Mouse (Mus musculus): ENCODE results near the gene Cxcl9. TPM values are rescaled to one million over a fixed set of nuclear protein-coding genes. Genes with fewer than 3 reads are reported as not detected.

Cxcl9 gene
- polyA plus RNA-seq, 2 experiments: 0.94 to 4.1 TPM

- DNase-seq (ENCODE audit: low spot score) (no peak), ATAC-seq (ENCODE audit: low FRiP score, low read depth) (no peak)
- H3K9me3 ChIP-seq (ENCODE audit: control insufficient read depth, low read length): no peaks in the 10 kb centered on the region
- H3K27me3 ChIP-seq (ENCODE audit: control insufficient read depth, insufficient read depth, low read length): no peaks in the 10 kb centered on the region
- H3K9ac ChIP-seq (ENCODE audit: low read depth, low read length, severe bottlenecking): no peak overlapping the region
- H3K27ac ChIP-seq (replicated peaks; ENCODE audit: low read depth, low read length): no peak overlapping the region
- 66% methylated on average over 6 of the region's 6 CpGs for WGBS
- H3K36me3 ChIP-seq (ENCODE audit: control insufficient read depth, insufficient read depth, low read length): no peaks in the 10 kb centered on the region
- H3K4me2 ChIP-seq (replicated peaks; ENCODE audit: low read depth, low read length, severe bottlenecking): no peak overlapping the region
- no peak for TF ChIP-seq POLR2A (IDR thresholded peaks at IDR 0.05; ENCODE audit: borderline replicate concordance, extremely low read depth, insufficient read depth, insufficient read length)
- no peak overlapping the region for H3K4me3 ChIP-seq (replicated peaks; ENCODE audit: low read length)
- H3K4me1 ChIP-seq (ENCODE audit: control insufficient read depth, insufficient read depth, low read length): 0 out of 2 replicates have a peak, but pooled peaks cover 3% of the 10 kb centered on the region
Observed at GRCm38 (mm10) chr5:92366565-92366964, 38.7 kb upstream of the Cxcl9 start.

DNA sequence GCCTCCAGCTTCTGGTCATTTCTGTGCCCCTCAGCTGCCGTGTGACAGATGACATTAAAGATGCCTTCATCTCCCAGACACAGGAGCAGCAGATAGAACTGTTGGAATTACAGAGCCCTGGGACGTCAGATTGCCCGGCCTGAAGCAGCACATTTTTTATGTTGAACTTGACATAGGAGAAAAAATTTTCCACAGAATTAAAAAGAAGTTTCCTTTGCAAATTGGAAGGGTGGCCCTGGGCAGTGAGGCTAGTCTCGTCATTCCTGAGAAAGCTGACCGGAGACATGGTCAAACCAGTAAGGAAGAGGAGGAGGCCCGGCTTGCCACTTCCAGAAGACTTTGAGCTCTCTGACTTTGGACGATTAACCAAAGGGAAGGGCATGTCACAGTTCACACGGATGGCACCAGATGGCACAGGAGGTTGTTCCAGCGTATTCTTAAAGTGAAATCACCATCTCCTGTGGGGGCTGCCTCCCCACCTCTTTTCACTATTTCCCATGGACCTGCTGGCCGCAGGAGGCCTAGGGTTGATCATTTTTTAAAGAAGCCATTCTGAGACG, 37.3 kb upstream of the Cxcl9 start:
- H3K4me2 ChIP-seq (replicated peaks; ENCODE audit: low read depth, low read length, severe bottlenecking): no peak overlapping the region
- no peak overlapping the region for H3K4me3 ChIP-seq (replicated peaks; ENCODE audit: low read length)
- H3K36me3 ChIP-seq (ENCODE audit: control insufficient read depth, insufficient read depth, low read length): no peaks in the 10 kb centered on the region
- ATAC-seq (ENCODE audit: low FRiP score, low read depth) (no peak), DNase-seq (ENCODE audit: low spot score) (no peak)
- 66% methylated on average over 11 of the region's 11 CpGs for WGBS
- H3K9me3 ChIP-seq (ENCODE audit: control insufficient read depth, low read length): no peaks in the 10 kb centered on the region
- H3K9ac ChIP-seq (ENCODE audit: low read depth, low read length, severe bottlenecking): no peak overlapping the region
- H3K27ac ChIP-seq (replicated peaks; ENCODE audit: low read depth, low read length): no peak overlapping the region
- no peaks in the 10 kb centered on the region for H3K27me3 ChIP-seq (ENCODE audit: control insufficient read depth, insufficient read depth, low read length)
- TF ChIP-seq POLR2A (IDR thresholded peaks at IDR 0.05; ENCODE audit: borderline replicate concordance, extremely low read depth, insufficient read depth, insufficient read length): no peak
- 0 out of 2 replicates have a peak, but pooled peaks cover 3% of the 10 kb centered on the region for H3K4me1 ChIP-seq (ENCODE audit: control insufficient read depth, insufficient read depth, low read length)

- no peak overlapping the region for H3K27ac ChIP-seq (replicated peaks; ENCODE audit: low read depth, low read length)
- H3K27me3 ChIP-seq (ENCODE audit: control insufficient read depth, insufficient read depth, low read length): no peaks in the 10 kb centered on the region
- no peaks in the 10 kb centered on the region for H3K9me3 ChIP-seq (ENCODE audit: control insufficient read depth, low read length)
- no peak for DNase-seq (ENCODE audit: low spot score)
- ATAC-seq (ENCODE audit: low FRiP score, low read depth): no peak
- no peak overlapping the region for H3K9ac ChIP-seq (ENCODE audit: low read depth, low read length, severe bottlenecking)
- no peak overlapping the region for H3K4me3 ChIP-seq (replicated peaks; ENCODE audit: low read length)
- no peak for TF ChIP-seq POLR2A (IDR thresholded peaks at IDR 0.05; ENCODE audit: borderline replicate concordance, extremely low read depth, insufficient read depth, insufficient read length)
- no peaks in the 10 kb centered on the region for H3K36me3 ChIP-seq (ENCODE audit: control insufficient read depth, insufficient read depth, low read length)
- no peak overlapping the region for H3K4me2 ChIP-seq (replicated peaks; ENCODE audit: low read depth, low read length, severe bottlenecking)
- 85% methylated on average over 5 of the region's 5 CpGs for whole genome bisulfite sequencing
- no peaks in the 10 kb centered on the region for H3K4me1 ChIP-seq (ENCODE audit: control insufficient read depth, insufficient read depth, low read length)
Observed at GRCm38 (mm10) chr5:92364011-92364410, 36.1 kb upstream of the Cxcl9 start.

- Histone ChIP-seq H3K27ac (replicated peaks; ENCODE audit: low read depth, low read length) (no peak overlapping the region), H3K36me3 (ENCODE audit: control insufficient read depth, insufficient read depth, low read length) (no peaks in the 10 kb centered on the region), H3K4me2 (replicated peaks; ENCODE audit: low read depth, low read length, severe bottlenecking) (no peak overlapping the region), H3K4me1 (ENCODE audit: control insufficient read depth, insufficient read depth, low read length) (no peaks in the 10 kb centered on the region), H3K27me3 (ENCODE audit: control insufficient read depth, insufficient read depth, low read length) (no peaks in the 10 kb centered on the region), H3K9ac (ENCODE audit: low read depth, low read length, severe bottlenecking) (no peak overlapping the region), H3K4me3 (replicated peaks; ENCODE audit: low read length) (no peak overlapping the region), H3K9me3 (ENCODE audit: control insufficient read depth, low read length) (no peaks in the 10 kb centered on the region)
- TF ChIP-seq POLR2A (IDR thresholded peaks at IDR 0.05; ENCODE audit: borderline replicate concordance, extremely low read depth, insufficient read depth, insufficient read length): no peak
- whole genome bisulfite sequencing: 18% methylated on average over 4 of the region's 4 CpGs
- ATAC-seq (ENCODE audit: low FRiP score, low read depth): no peak
- no peak for DNase-seq (ENCODE audit: low spot score)
Observed at GRCm38 (mm10) chr5:92363179-92363578, 35.3 kb upstream of the Cxcl9 start.

DNA sequence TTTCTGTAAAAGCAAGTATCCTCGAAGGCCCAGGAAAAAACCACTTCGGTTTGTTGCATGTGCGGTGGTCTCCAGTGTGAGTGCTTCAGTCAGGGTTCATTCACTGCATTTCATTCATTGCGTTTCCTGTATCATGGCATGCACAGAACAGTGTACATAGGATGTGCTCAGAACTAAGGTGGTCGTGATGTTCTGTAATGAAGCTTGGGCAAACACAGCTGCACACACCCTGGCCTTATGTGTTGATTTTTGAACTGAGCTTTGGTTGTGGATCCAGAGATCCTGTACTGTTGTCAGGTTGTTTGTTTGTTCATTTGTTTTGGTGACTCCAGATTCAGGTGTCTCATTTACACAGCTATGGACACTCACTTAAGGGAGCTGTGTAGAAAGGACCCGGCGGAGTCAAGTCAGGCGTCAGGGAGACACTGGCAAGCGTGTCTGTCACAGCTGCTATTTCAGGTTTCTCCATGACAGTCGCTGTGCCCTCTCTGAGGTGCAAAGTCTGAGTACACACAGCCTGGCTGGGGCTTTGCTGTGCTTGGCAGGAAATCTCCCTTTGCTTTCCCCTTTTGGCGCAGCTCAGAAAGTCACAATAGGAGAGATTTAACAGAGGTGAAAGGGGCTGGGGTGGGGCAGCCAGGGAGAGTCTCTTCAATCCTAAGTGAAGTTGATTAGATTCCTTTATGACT, 31.0 kb upstream of the Cxcl9 start:
- no peak for ATAC-seq (ENCODE audit: low FRiP score, low read depth)
- WGBS: 86% methylated on average over 11 of the region's 11 CpGs

More for the DNA sequence above, 31.0 kb upstream of the Cxcl9 start:
- no peak for DNase-seq (ENCODE audit: low spot score)
- H3K27ac ChIP-seq (replicated peaks; ENCODE audit: low read depth, low read length): no peak overlapping the region
- no peak overlapping the region for H3K4me2 ChIP-seq (replicated peaks; ENCODE audit: low read depth, low read length, severe bottlenecking)
- H3K36me3 ChIP-seq (ENCODE audit: control insufficient read depth, insufficient read depth, low read length): no peaks in the 10 kb centered on the region
- no peak overlapping the region for H3K4me3 ChIP-seq (replicated peaks; ENCODE audit: low read length)
- TF ChIP-seq POLR2A (IDR thresholded peaks at IDR 0.05; ENCODE audit: borderline replicate concordance, extremely low read depth, insufficient read depth, insufficient read length): no peak
- no peaks in the 10 kb centered on the region for H3K4me1 ChIP-seq (ENCODE audit: control insufficient read depth, insufficient read depth, low read length)
- H3K9ac ChIP-seq (ENCODE audit: low read depth, low read length, severe bottlenecking): no peak overlapping the region
- H3K9me3 ChIP-seq (ENCODE audit: control insufficient read depth, low read length): no peaks in the 10 kb centered on the region
- H3K27me3 ChIP-seq (ENCODE audit: control insufficient read depth, insufficient read depth, low read length): no peaks in the 10 kb centered on the region

All from limb, embryonic 14.5 days (tissue).